Mouse (Mus musculus) bone marrow, adult 2 months (tissue): ENCODE data around the gene Osbpl6.

Experiments
- CTCF ChIP-seq: fragments of 200-500 bp; IDR thresholded peaks from 2 replicates; pipeline ENCODE4 v1.5.1; 2011; ENCODE audit warnings: low read length, control low read depth; ENCODE audit not compliant: control insufficient read depth, insufficient read depth
- POLR2A ChIP-seq: fragments of 200-500 bp; IDR thresholded peaks from 2 replicates; pipeline ENCODE4 v1.6.1; 2011; ENCODE audit warnings: low read depth, mild to moderate bottlenecking, control low read depth, low read length, borderline replicate concordance; ENCODE audit not compliant: control insufficient read depth

GRCm38 (mm10) chr2:76365811-76366210 is 40.5 kb upstream of the Osbpl6 start:
- TF ChIP-seq CTCF = no peak
- TF ChIP-seq POLR2A = no peak
